Mouse (Mus musculus): ENCODE measurements around the gene Rad51b.

DNA sequence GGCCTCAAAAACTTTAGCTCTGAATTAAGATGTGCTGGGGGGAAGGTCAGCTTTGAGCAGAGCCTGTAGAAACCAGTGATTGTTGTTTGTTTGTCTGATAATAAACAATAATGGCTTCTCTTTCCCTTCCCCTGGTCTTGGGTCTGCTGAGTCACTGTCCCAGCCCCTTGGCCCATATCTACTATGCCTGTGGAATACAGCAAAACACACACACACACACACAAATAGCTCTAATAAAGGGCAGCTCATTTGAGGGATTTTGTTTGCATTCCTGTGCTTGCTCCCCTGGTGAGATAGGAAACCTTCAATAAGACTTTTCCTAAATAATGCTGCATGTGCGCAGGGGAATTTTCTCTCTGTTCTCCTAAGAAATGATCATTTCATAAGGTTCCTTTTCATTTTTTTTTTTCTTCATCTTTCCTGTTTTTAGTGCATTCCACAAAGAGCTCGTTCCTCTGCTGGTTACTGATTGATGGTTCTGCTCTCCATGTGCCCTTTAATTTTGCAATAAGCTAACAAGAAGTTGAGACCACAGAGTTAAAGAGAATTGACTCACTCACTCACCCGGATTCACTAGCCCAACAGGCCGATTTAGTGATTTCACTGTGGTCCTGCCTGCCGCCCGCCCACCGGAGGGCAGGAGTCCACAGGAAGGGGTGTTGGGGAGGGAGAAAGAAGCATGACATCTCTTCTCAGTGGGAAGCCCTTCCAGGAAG, 344.6 kb downstream of the Rad51b start:
- TF ChIP-seq GATA2 (IDR thresholded peaks at IDR 0.05; ENCODE audit: borderline replicate concordance, low read depth, low read length) (no peak), CTCF (IDR thresholded peaks at IDR 0.05; ENCODE audit: low read depth, low read length) (no peak), TAL1 (conservative IDR thresholded peaks at IDR 0.05; ENCODE audit: low read depth, low read length) (no peak)
